ENCODE assay signal across 12 mouse cellular contexts in genomic region chr7:51783923-51784686, GRCm38 (mm10).
A peak's percentile ranks its signal among the peaks of the same experiment; 100 is the strongest.
DNase-seq lines count a peak whose midpoint lies in the region; ATAC-seq lines count a peak whose summit lies in the region.
"Had no signal": no experiment of that assay in that cellular context is flagged by ENCODE, and none has a peak within 500 bp of the region (broad histone marks: within the 10 kb centered on the region; RNA-seq: fewer than 3 reads in every experiment).

No protein-coding gene starts in this region.

- H3K4me2 ChIP-seq in forebrain, embryonic 12.5 days: peak overlapping the region; percentile 26
- H3K4me2 ChIP-seq: embryonic facial prominence, embryonic 15.5 days had no signal

- H3K9ac ChIP-seq in forebrain, embryonic 12.5 days: no peak overlapping the region
- H3K9ac ChIP-seq: embryonic facial prominence, embryonic 15.5 days had no signal

- 0 out of 2 replicates have a peak, but pooled peaks cover 3% of the 10 kb centered on the region for H3K27me3 ChIP-seq in forebrain, embryonic 12.5 days
- H3K27me3 ChIP-seq: embryonic facial prominence, embryonic 15.5 days had no signal

- H3K4me1 ChIP-seq in forebrain, embryonic 12.5 days: peaks cover 15% of the 10 kb centered on the region
- H3K4me1 ChIP-seq: embryonic facial prominence, embryonic 15.5 days had no signal

- no peaks in the 10 kb centered on the region for H3K36me3 ChIP-seq in forebrain, embryonic 12.5 days (replicated peaks)
- H3K36me3 ChIP-seq: embryonic facial prominence, embryonic 15.5 days had no signal

- intact Hi-C loops in left cerebral cortex, postnatal 4 days (cut with DNase I): no loop called here
- intact Hi-C loops in left cerebral cortex, postnatal 36 days (cut with DNase I): no loop called here
- intact Hi-C loops in left cerebral cortex, postnatal 14 days (cut with DNase I): no loop called here

- H3K27ac ChIP-seq in forebrain, embryonic 12.5 days: peak overlapping the region; percentile 91
- H3K27ac ChIP-seq: embryonic facial prominence, embryonic 15.5 days had no signal

- WGBS in forebrain, embryonic 12.5 days: 14% methylated on average over 14 of the region's 14 CpGs

- H3K9me3 ChIP-seq in forebrain, embryonic 12.5 days: no peaks in the 10 kb centered on the region
- H3K9me3 ChIP-seq: embryonic facial prominence, embryonic 15.5 days had no signal

- DNase-seq in left cerebral cortex, postnatal 4 days: peak; percentile 52
- DNase-seq in left cerebral cortex, postnatal 36 days (ENCODE audit: low spot score in 2 of 2): no peak
- peak; percentile 48 for DNase-seq in mesoderm, embryonic 11.5 days (ENCODE audit: low read depth, low spot score)
- DNase-seq in adrenal gland, adult (ENCODE audit: inconsistent age in 2 of 2, low spot score in 1 of 2): no peak
- no peak for DNase-seq in spleen, adult 12 weeks (ENCODE audit: low spot score)
- no peak for DNase-seq in adrenal gland, postnatal 14 days
- DNase-seq in left cerebral cortex, postnatal 14 days (ENCODE audit: low spot score in 2 of 2): no peak
- DNase-seq: adrenal gland, postnatal 36 days; heart, adult 11 months; lung, postnatal 14 days had no signal

- H3K4me3 ChIP-seq in forebrain, embryonic 12.5 days (replicated peaks): no peak overlapping the region
- H3K4me3 ChIP-seq: embryonic facial prominence, embryonic 15.5 days had no signal

- peak; percentile 92 for ATAC-seq in forebrain, embryonic 12.5 days (ENCODE audit: low FRiP score)

Comparison
In these comparisons a context has a peak if more than half of its experiments do, and no peak if none do; other contexts are left out.
1. DNase-seq: peak in left cerebral cortex, postnatal 4 days (single experiment) and mesoderm, embryonic 11.5 days (single experiment); none in left cerebral cortex, postnatal 36 days (0 of 2), adrenal gland, adult (0 of 2), spleen, adult 12 weeks (single experiment), adrenal gland, postnatal 14 days (single experiment) and left cerebral cortex, postnatal 14 days (0 of 2).